Mouse (Mus musculus): ENCODE results near the gene Fancm. TPM values are rescaled to one million over a fixed set of nuclear protein-coding genes. Genes with fewer than 3 reads are reported as not detected.

The Fancm gene
- polyA plus RNA-seq (2016; fragmentation: Nextera tagmentation; extraction: Ambion mirVana) = 10.5 TPM in 2 replicates

- peak; percentile 57 for ATAC-seq
- peak within 1 kb of the TSS; percentile 86 for H3K4me2 ChIP-seq
- H3K4me1 ChIP-seq = peaks cover 48% of the 10 kb centered on the region
- H3K9ac ChIP-seq = peak within 1 kb of the TSS; percentile 91
- H3K4me3 ChIP-seq = peak within 1 kb of the TSS; percentile 94
- H3K9me3 ChIP-seq (replicated peaks) = no peaks in the 10 kb centered on the region
- WGBS (ENCODE audit: insufficient replicate concordance) = 2% methylated on average over 39 of the region's 39 CpGs
- no peaks in the 10 kb centered on the region for H3K27me3 ChIP-seq (replicated peaks)
- H3K36me3 ChIP-seq = peaks cover 18% of the 10 kb centered on the region
- peak within 1 kb of the TSS; percentile 86 for H3K27ac ChIP-seq
Measured at GRCm38 (mm10) chr12:65075085-65075732, at the start of gene Fancm. Gene Fancm (plus strand): TSS chr12:65075603.

GRCm38 (mm10) chr12:65035839-65036189 is 39.6 kb upstream of the Fancm start:
- Histone ChIP-seq H3K4me2 (peak overlapping the region; percentile 76), H3K27ac (no peak overlapping the region; the same call in none of the 2 replicates), H3K4me1 (peaks cover 30% of the 10 kb centered on the region), H3K27me3 (replicated peaks) (no peaks in the 10 kb centered on the region), H3K9me3 (replicated peaks) (no peaks in the 10 kb centered on the region), H3K9ac (peak overlapping the region; percentile 97), H3K36me3 (peaks cover 11% of the 10 kb centered on the region; the same call in 1 of the 2 replicates), H3K4me3 (peak overlapping the region; percentile 97)
- WGBS (ENCODE audit: insufficient replicate concordance) = 44% methylated on average over 8 of the region's 8 CpGs
- peak; percentile 2; the same call in 1 of the 2 replicates for ATAC-seq

GRCm38 (mm10) chr12:65036190-65036870 is 39.1 kb upstream of the Fancm start, which contains the start of gene Prpf39:
Gene Prpf39 (plus strand): TSS chr12:65036333.
- WGBS (ENCODE audit: insufficient replicate concordance) = under 1% methylated on average over 65 of the region's 65 CpGs
- peak within 1 kb of the TSS; percentile 76 for H3K4me2 ChIP-seq
- peak within 1 kb of the TSS; percentile 97 for H3K4me3 ChIP-seq
- peak; percentile 94 for ATAC-seq
- H3K36me3 ChIP-seq = peaks cover 12% of the 10 kb centered on the region; the same call in 1 of the 2 replicates
- no peaks in the 10 kb centered on the region for H3K27me3 ChIP-seq (replicated peaks)
- no peaks in the 10 kb centered on the region for H3K9me3 ChIP-seq (replicated peaks)
- peak within 1 kb of the TSS; percentile 94 for H3K27ac ChIP-seq
- H3K4me1 ChIP-seq = peaks cover 30% of the 10 kb centered on the region
- peak within 1 kb of the TSS; percentile 97 for H3K9ac ChIP-seq

GRCm38 (mm10) chr12:65036892-65037545 is 38.4 kb upstream of the Fancm start:
- peak overlapping the region; percentile 76 for H3K4me2 ChIP-seq
- H3K9ac ChIP-seq = peak overlapping the region; percentile 97
- peaks cover 15% of the 10 kb centered on the region for H3K36me3 ChIP-seq
- no peaks in the 10 kb centered on the region for H3K9me3 ChIP-seq (replicated peaks)
- H3K4me3 ChIP-seq = peak overlapping the region; percentile 97
- WGBS (ENCODE audit: insufficient replicate concordance) = 11% methylated on average over 18 of the region's 18 CpGs
- H3K27me3 ChIP-seq (replicated peaks) = no peaks in the 10 kb centered on the region
- ATAC-seq = peak; percentile 10; the same call in 1 of the 2 replicates
- H3K4me1 ChIP-seq = peaks cover 30% of the 10 kb centered on the region
- peak overlapping the region; percentile 94 for H3K27ac ChIP-seq

- Histone ChIP-seq H3K4me3 (peak overlapping the region; percentile 97), H3K4me1 (peaks cover 30% of the 10 kb centered on the region), H3K36me3 (peaks cover 20% of the 10 kb centered on the region), H3K27me3 (replicated peaks) (no peaks in the 10 kb centered on the region), H3K4me2 (peak overlapping the region; percentile 76), H3K9me3 (replicated peaks) (no peaks in the 10 kb centered on the region), H3K27ac (no peak overlapping the region), H3K9ac (peak overlapping the region; percentile 97)
- no peak for ATAC-seq
- WGBS (ENCODE audit: insufficient replicate concordance) = 21% methylated on average over 4 of the region's 4 CpGs
Measured at GRCm38 (mm10) chr12:65037546-65037937, 37.9 kb upstream of the Fancm start.

- no peak overlapping the region for H3K4me3 ChIP-seq
- no peaks in the 10 kb centered on the region for H3K9me3 ChIP-seq (replicated peaks)
- no peak overlapping the region for H3K9ac ChIP-seq
- no peaks in the 10 kb centered on the region for H3K4me1 ChIP-seq
- H3K27me3 ChIP-seq (replicated peaks) = no peaks in the 10 kb centered on the region
- H3K27ac ChIP-seq = no peak overlapping the region
- no peak for ATAC-seq
- H3K4me2 ChIP-seq = no peak overlapping the region
- H3K36me3 ChIP-seq = peaks cover 63% of the 10 kb centered on the region
Measured at GRCm38 (mm10) chr12:65048799-65049198, 26.6 kb upstream of the Fancm start.

- peaks cover 72% of the 10 kb centered on the region for H3K36me3 ChIP-seq
- no peaks in the 10 kb centered on the region for H3K4me1 ChIP-seq
- no peak overlapping the region for H3K4me2 ChIP-seq
- no peaks in the 10 kb centered on the region for H3K27me3 ChIP-seq (replicated peaks)
- H3K9ac ChIP-seq = no peak overlapping the region
- 35% methylated on average over 2 of the region's 2 CpGs for WGBS (ENCODE audit: insufficient replicate concordance)
- H3K9me3 ChIP-seq (replicated peaks) = no peaks in the 10 kb centered on the region
- no peak overlapping the region for H3K27ac ChIP-seq
- no peak for ATAC-seq
- H3K4me3 ChIP-seq = no peak overlapping the region
Measured at GRCm38 (mm10) chr12:65058203-65058602, 17.2 kb upstream of the Fancm start.

- H3K9ac ChIP-seq = no peak overlapping the region
- no peak overlapping the region for H3K4me3 ChIP-seq
- no peak for ATAC-seq
- H3K36me3 ChIP-seq = peaks cover 74% of the 10 kb centered on the region
- H3K27me3 ChIP-seq (replicated peaks) = no peaks in the 10 kb centered on the region
- H3K27ac ChIP-seq = no peak overlapping the region
- H3K4me1 ChIP-seq = no peaks in the 10 kb centered on the region
- no peaks in the 10 kb centered on the region for H3K9me3 ChIP-seq (replicated peaks)
- H3K4me2 ChIP-seq = no peak overlapping the region
Measured at GRCm38 (mm10) chr12:65061082-65061481, 14.3 kb upstream of the Fancm start.

- no peak overlapping the region for H3K4me3 ChIP-seq
- ATAC-seq = no peak
- no peak overlapping the region for H3K4me2 ChIP-seq
- 30% methylated on average over 2 of the region's 2 CpGs for WGBS (ENCODE audit: insufficient replicate concordance)
- no peaks in the 10 kb centered on the region for H3K4me1 ChIP-seq
- H3K27ac ChIP-seq = no peak overlapping the region
- H3K36me3 ChIP-seq = peaks cover 81% of the 10 kb centered on the region
- no peak overlapping the region for H3K9ac ChIP-seq
- H3K27me3 ChIP-seq (replicated peaks) = no peaks in the 10 kb centered on the region
- no peaks in the 10 kb centered on the region for H3K9me3 ChIP-seq (replicated peaks)
Measured at GRCm38 (mm10) chr12:65065241-65065640, 10.2 kb upstream of the Fancm start.

- no peak overlapping the region for H3K27ac ChIP-seq
- H3K9me3 ChIP-seq (replicated peaks) = no peaks in the 10 kb centered on the region
- H3K4me3 ChIP-seq = no peak overlapping the region
- no peak overlapping the region for H3K9ac ChIP-seq
- no peak overlapping the region for H3K4me2 ChIP-seq
- ATAC-seq = no peak
- no peaks in the 10 kb centered on the region for H3K27me3 ChIP-seq (replicated peaks)
- 0 out of 2 replicates have a peak, but pooled peaks cover 2% of the 10 kb centered on the region for H3K4me1 ChIP-seq
- H3K36me3 ChIP-seq = peaks cover 71% of the 10 kb centered on the region
- 35% methylated on average over 3 of the region's 3 CpGs for WGBS (ENCODE audit: insufficient replicate concordance)
Measured at GRCm38 (mm10) chr12:65066234-65066633, 9.2 kb upstream of the Fancm start.

- H3K9ac ChIP-seq = no peak overlapping the region
- no peak overlapping the region for H3K27ac ChIP-seq
- no peak overlapping the region for H3K4me2 ChIP-seq
- H3K4me1 ChIP-seq = peaks cover 16% of the 10 kb centered on the region
- no peaks in the 10 kb centered on the region for H3K9me3 ChIP-seq (replicated peaks)
- H3K27me3 ChIP-seq (replicated peaks) = no peaks in the 10 kb centered on the region
- H3K4me3 ChIP-seq = no peak overlapping the region
- 66% methylated on average over 4 of the region's 4 CpGs for WGBS (ENCODE audit: insufficient replicate concordance)
- peaks cover 57% of the 10 kb centered on the region for H3K36me3 ChIP-seq
- ATAC-seq = no peak
Measured at GRCm38 (mm10) chr12:65068409-65068808, 7.0 kb upstream of the Fancm start.

Data from liver, embryonic 12.5 days (tissue).